Mouse (Mus musculus) C2C12 (cell line): ENCODE data around the gene Kdm2b.

Experiments used
- CTCF ChIP-seq: IDR thresholded peaks from one replicate; pipeline ENCODE4 v1.5.1; 2011; ENCODE audit not compliant: control insufficient read depth, insufficient read depth, insufficient read length
- USF1 ChIP-seq: IDR thresholded peaks from one replicate; pipeline ENCODE4 v1.6.1; 2011; ENCODE audit warnings: low read depth, mild to moderate bottlenecking, control low read depth, moderate library complexity

GRCm38 (mm10) chr5:123020426-123020825, 30.8 kb upstream of the Kdm2b start:
- TF ChIP-seq CTCF = no peak
- TF ChIP-seq USF1 = no peak
